Mouse (Mus musculus) adrenal gland, postnatal 14 days (tissue): ENCODE results near the gene Ror1. TPM values are rescaled to one million over a fixed set of nuclear protein-coding genes. Genes with fewer than 3 reads are reported as not detected.

Experiments
- DNase-seq: peaks from one replicate; pipeline ENCODE4 v3.0.0; 2021; ENCODE audit warnings: mixed read lengths
- total RNA-seq: library from RNA; stranded (reverse); gene quantifications from 2 replicates; pipeline ENCODE4 v1.2.3, GENCODE M21; 2021

Gene Ror1
- total RNA-seq, 1 experiment from 2014 or later = 4.6 TPM

GRCm38 (mm10) chr4:100214324-100215215 is 119.0 kb downstream of the Ror1 start:
- DNase-seq = peak; percentile 68

- DNase-seq = no peak
Measured at GRCm38 (mm10) chr4:100216587-100216986, 121.0 kb downstream of the Ror1 start.

DNA sequence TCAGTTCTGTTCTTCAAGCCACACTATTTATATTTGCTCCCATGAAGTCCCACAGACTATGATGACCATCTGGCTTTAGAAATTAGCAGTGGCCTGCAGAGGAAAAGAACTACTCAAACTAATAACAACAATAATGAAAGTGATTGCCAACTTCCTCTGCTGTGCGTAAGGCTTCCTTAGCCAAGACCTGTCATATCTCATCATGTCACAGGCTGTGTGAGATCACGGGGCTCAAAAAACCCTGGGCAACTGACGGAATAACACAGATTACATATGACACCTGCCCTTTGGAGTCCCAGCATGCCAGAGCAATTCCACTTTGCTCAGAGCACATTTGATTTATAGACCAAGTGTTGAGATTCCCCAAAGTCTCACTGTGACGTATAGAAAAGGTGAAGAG is 123.4 kb downstream of the Ror1 start:
- no peak for DNase-seq

DNA sequence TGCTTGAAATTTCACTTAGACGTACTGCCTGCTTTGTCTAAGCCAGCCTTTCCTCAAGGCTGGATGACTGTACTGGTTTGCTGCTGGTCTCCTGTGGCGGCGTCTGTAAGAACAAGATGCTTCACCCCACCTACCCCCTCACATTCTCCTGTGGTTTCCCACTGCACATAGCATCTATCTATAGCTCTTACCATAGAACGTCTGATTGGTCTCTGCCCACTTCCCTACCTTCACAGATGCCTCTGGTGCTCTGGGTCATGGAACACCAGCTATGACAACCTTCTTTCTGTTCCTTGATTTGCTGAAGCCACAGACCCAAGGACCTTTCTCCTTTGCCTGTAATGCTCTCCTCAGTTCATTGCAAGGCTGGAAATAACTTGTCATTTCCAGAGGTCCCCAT is 124.0 kb downstream of the Ror1 start:
- DNase-seq = no peak

- DNase-seq = no peak
Measured at GRCm38 (mm10) chr4:100221978-100222737, 126.6 kb downstream of the Ror1 start.

- no peak for DNase-seq
Measured at GRCm38 (mm10) chr4:100223532-100223931, 127.9 kb downstream of the Ror1 start.

DNA sequence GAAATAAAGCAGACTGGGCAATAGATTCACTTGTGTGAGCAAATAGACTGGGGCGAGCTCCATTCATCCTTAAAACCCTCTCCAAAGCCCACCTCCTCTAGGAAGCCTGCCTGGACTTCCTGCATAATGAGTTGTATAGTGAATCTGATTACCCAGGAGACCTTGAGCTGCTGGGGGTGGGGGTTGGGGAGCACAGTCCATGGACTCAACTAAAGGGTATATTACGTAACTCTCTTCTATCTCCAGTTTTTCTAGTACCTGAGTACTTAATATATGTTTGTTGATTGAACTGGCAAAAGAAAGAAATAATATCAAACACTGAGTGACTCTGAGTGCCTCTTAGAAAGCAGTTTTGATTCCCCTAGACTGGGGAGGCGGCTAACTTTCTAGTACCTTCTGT is 128.4 kb downstream of the Ror1 start:
- DNase-seq = no peak

- peak; percentile 55 for DNase-seq
Measured at GRCm38 (mm10) chr4:100226619-100227018, 131.0 kb downstream of the Ror1 start.

DNA sequence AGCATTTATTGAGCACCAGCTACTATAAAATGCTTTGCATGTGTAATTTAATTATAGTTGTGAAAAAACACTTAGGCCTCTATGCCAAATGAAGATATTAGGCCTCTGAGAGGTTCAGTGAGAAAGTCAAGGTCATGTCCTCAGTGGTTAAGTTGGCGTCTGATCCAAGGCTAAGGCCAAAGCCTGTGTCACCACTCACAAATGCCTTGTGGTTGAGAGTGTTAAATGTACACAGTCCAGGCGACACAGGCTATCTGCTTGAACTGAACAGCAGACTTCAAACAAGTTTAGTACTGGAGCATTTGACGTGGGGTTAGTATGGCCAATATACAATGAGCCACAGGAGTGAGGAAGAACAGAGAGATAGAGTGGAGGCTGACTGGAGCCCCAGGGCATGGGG is 132.5 kb downstream of the Ror1 start:
- DNase-seq = peak; percentile 41

- DNase-seq = no peak
Measured at GRCm38 (mm10) chr4:100230245-100230644, 134.7 kb downstream of the Ror1 start.

DNA sequence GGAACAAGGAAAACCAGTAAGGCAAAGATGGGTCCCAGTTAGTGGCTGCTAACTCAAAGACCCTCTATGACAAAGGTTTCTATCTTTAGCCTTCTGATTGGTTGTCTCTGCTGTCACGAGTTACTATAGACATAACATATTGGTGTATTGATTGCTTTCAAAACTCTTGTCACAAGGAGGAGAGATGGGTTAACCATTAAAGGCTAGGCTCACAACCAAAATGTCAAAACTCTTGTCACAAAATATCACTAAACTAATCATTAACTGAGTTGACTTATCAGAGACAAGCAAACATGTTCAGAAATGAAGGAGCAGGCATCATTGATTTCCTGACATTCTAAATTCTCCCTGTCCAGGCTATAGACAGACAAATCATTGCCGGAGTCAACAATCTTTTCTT is 135.4 kb downstream of the Ror1 start:
- DNase-seq = no peak

DNA sequence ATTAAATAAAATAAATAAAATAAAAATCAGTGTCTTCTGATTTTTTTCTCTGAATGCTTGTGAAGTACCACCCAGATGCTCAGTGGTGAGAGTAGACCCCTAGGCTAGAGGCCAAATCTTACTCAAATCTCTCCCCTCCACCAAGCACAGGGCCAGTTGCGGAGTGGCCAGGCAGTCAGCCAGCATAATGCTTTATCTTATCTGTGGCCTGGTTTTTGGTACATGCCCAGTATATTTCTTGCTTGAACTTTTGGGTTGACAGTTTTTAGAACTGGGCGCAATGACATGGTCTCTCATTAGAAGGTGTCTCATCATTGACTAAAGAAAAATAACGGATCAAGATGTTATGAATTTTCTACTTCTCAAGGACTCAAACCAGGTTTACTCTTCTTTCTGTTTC is 136.3 kb downstream of the Ror1 start:
- peak; percentile 45 for DNase-seq

DNA sequence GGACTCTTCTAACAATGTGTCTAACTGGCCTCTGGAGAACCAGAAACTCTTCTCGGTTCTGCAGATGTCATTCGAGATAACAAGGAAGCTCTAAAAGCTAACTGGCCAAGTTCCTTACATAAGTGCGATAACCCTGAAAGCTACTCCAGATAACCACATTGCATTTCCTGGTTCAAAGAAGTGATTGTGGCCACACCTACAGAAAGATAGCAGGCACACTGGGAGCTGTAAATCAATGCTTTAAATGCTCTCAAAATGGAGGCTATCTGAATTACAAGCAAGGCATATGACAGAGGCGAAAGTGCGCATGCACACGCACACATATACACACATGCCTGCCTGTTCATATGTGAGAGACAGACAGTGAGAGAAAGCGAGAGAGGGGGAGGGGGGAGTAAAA is 136.9 kb downstream of the Ror1 start:
- DNase-seq = no peak

DNA sequence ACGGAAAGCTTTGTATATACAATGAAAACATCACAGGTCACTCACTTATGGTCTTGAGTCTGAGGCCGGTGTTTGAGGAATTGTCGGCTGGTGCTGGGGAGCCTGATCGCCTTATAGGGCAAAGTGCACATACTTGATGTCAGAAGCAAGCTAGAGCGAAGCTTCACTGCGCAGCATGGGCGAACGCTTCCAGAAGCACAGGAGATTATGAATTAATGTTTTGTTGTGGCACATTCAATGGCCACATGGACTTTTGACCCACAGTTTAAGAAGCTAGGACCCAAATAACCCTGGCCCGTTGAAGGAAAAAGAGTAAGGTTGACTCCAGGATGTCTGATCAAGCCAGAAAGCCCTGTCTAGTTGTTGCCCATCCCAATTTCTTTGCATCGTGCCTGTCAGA is 138.2 kb downstream of the Ror1 start:
- DNase-seq = no peak

DNA sequence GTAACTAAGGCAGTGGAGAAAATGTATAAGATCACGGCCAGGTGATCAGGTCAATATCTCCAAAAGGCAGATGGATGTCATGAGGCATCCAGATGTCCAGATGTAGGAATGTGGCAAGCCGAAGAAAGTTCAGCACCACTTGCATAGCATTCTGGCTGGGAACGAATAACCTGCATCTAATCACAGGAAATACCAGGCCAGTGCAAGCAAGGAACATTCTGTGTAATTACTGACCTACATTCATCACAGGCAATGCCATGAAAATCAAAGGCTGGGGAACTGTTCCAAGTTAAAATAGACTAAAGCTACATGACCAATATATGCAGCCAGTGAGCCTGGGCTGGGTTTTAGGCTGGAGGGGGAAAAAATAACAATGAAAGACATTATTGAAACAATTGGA is 140.7 kb downstream of the Ror1 start:
- DNase-seq = no peak

DNA sequence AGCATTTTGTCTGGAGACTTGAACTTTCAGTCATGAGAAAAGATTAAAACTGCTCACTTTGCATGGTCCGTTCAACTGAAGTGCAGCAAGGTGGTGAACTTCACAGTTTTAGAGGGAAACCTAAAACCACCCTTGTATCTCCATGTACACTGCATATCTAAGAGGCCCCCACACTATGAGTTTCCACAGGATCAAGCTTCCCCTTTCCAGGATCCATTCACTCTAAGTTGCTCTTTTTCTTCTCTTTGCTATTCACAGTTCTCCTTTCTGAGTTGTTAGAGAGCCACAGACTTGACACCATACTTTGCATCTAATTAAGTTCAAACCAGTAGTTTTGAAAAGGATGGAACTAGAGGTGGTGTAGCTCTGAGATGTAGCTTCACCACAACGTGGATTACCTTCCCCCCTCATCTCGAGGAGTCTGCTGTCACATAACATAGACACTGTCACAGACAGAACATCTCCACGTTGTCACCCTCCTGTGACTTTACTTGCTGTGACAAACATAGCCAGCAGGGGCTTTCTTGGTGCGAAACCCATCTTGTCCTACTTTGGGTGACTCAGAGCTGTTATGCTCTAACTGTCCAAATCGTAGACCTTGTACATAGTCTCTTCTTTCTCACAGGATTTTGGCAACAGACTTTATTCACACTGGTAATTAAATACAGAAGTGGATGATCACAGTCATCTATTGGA is 146.6 kb downstream of the Ror1 start:
- no peak for DNase-seq

DNA sequence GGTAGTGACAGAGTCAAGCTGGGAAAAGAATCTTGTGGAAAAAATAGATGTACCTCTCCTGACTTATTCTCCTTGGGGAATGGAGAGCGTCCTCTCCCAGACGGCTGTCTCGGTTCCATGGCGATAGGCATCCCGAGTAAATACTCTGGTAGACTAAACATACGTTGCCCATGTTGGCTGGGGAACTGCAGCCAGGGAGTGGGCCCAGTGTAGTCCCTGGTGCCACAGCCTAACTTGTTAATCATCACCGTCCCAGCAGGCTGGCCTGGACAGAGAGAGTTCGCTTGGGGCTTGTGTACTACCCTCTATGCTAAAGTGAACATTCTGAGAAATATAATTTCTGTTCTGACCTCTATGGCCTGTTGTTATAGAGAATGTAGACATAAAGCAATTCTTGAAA is 148.7 kb downstream of the Ror1 start:
- no peak for DNase-seq

GRCm38 (mm10) chr4:100244701-100245100 is 149.1 kb downstream of the Ror1 start:
- DNase-seq = no peak

GRCm38 (mm10) chr4:100247826-100248225 is 152.2 kb downstream of the Ror1 start:
- DNase-seq = no peak

- DNase-seq = no peak
Measured at GRCm38 (mm10) chr4:100248273-100248672, 152.7 kb downstream of the Ror1 start.

- DNase-seq = no peak
Measured at GRCm38 (mm10) chr4:100251270-100251669, 155.7 kb downstream of the Ror1 start.

DNA sequence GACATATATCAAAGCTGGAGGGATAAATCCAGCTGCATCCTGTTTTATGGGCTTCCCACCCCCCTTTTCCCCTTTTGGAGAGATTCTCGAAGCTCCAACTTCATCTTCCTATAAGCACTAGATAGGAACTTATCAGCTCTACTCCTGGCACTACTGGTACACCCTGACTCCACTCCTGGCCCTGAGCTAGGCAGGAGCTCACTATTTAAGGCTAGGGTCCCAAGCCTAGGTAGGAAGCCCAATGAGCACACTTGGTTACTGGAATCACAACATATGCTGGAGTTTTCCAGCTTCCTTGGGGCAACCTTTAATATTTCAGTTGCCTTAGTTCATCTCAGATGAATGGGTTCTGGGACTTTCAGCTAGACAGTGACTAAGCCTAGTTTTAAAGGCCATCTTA is 156.5 kb downstream of the Ror1 start:
- no peak for DNase-seq

- DNase-seq = no peak
Measured at GRCm38 (mm10) chr4:100252646-100253045, 157.1 kb downstream of the Ror1 start.
